Mouse (Mus musculus) lung, postnatal 25 days (tissue): ENCODE results near the gene Cpm.
A peak's percentile ranks its signal among the peaks of the same experiment; 100 is the strongest.
"Not testable (repeated sequence)": the region's sequence is repeated elsewhere in the genome, so short reads cannot be mapped to it uniquely, and the experiment has no call there.

Experiments used
- DNase-seq: peaks from one replicate; pipeline ENCODE4 v3.0.0; 2022; ENCODE audit warnings: low spot score

Gene Cpm

GRCm38 (mm10) chr10:117629169-117629971 is at the start of gene Cpm:
Gene Cpm (plus strand): TSS chr10:117629500.
- DNase-seq, result peak; percentile 81

GRCm38 (mm10) chr10:117579771-117580284 is 49.5 kb upstream of the Cpm start:
- no peak for DNase-seq

GRCm38 (mm10) chr10:117580405-117580804 is 48.9 kb upstream of the Cpm start:
- DNase-seq, result no peak

GRCm38 (mm10) chr10:117581007-117581752 is 48.1 kb upstream of the Cpm start:
- DNase-seq, result no peak

- DNase-seq, result no peak
These were observed 47.6 kb upstream of the Cpm start for GRCm38 (mm10) chr10:117581753-117582062.

- DNase-seq, result no peak
These were observed 45.9 kb upstream of the Cpm start for GRCm38 (mm10) chr10:117583155-117584061.

- DNase-seq, result no peak
These were observed 45.2 kb upstream of the Cpm start for GRCm38 (mm10) chr10:117584102-117584501.

GRCm38 (mm10) chr10:117584566-117585515 is 44.5 kb upstream of the Cpm start:
- no peak for DNase-seq

GRCm38 (mm10) chr10:117585600-117586299 is 43.5 kb upstream of the Cpm start:
- DNase-seq, result no peak

GRCm38 (mm10) chr10:117586859-117587258 is 42.4 kb upstream of the Cpm start:
- DNase-seq, result no peak

GRCm38 (mm10) chr10:117587335-117587734 is 42.0 kb upstream of the Cpm start:
- no peak for DNase-seq

GRCm38 (mm10) chr10:117588416-117589143 is 40.7 kb upstream of the Cpm start:
- DNase-seq, result not testable (repeated sequence)

- no peak for DNase-seq
These were observed 40.0 kb upstream of the Cpm start for GRCm38 (mm10) chr10:117589144-117589940.

GRCm38 (mm10) chr10:117590331-117591301 is 38.7 kb upstream of the Cpm start:
- no peak for DNase-seq

- peak; percentile 9 for DNase-seq
These were observed 37.5 kb upstream of the Cpm start for GRCm38 (mm10) chr10:117591766-117592165.

- no peak for DNase-seq
These were observed 36.8 kb upstream of the Cpm start for GRCm38 (mm10) chr10:117592306-117593040.

GRCm38 (mm10) chr10:117593041-117593570 is 36.2 kb upstream of the Cpm start:
- no peak for DNase-seq
